Mouse (Mus musculus): ENCODE results near the gene Copa.
A peak's percentile ranks its signal among the peaks of the same experiment; 100 is the strongest.

Copa gene

DNA sequence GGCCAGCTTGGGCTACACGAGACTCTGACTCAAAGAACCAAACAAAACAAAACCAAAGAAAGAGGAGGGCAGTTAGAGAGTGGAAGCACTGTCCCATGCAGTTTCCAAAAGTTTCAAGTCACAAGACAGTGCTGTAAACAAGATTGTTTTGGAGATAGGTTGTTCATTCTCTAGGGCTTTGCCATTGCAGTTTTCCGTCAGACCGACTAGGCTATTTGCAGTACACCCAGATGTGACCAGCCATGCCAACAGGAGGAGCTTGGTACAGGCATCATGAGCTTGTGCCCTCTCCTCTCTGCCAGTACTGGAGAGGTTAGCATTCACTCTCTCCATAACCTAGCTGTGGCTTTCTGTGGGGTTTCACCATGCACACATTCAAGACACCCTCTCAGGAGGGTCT, 11.2 kb downstream of the Copa start:
- DNase-seq: no peak

DNA sequence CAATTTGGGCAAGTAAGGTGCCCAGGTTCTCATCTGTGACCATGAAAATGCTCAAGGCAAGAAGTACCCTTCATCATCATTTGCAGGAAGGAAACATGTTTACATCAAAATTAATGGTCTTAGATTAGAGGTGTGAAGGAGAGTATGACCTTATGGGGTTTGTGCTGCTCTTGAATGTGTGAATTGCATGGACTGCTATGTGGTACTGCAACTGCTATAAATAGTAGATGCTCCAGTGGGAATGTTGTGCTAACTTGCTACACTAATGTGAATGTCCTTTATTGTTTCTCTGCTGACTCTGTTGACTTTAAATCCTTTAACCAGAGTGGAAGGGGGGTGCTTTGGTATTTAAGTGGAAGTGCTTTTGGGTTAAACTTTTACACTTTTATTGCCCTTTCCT, 12.0 kb downstream of the Copa start:
- DNase-seq: no peak

DNA sequence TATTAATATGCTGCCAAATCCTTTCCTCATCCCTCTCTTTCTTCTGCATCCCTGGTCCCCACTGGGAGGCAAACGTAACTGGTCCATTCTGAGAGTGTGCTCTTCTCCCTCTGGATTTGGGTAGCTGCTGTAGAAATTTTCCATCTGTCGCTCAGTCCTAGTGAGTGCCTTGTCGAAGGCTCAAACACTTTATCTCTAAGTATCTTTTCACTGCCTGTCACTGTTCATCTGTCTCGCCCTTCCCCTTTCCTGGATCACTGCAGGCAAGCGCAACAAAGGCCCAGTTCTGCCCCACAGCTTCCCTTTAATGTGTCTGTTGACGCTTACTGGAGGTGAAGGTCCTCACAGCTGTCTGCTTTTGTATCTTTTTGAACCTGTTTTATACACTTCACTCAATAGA, 12.9 kb downstream of the Copa start:
- no peak for DNase-seq

DNA sequence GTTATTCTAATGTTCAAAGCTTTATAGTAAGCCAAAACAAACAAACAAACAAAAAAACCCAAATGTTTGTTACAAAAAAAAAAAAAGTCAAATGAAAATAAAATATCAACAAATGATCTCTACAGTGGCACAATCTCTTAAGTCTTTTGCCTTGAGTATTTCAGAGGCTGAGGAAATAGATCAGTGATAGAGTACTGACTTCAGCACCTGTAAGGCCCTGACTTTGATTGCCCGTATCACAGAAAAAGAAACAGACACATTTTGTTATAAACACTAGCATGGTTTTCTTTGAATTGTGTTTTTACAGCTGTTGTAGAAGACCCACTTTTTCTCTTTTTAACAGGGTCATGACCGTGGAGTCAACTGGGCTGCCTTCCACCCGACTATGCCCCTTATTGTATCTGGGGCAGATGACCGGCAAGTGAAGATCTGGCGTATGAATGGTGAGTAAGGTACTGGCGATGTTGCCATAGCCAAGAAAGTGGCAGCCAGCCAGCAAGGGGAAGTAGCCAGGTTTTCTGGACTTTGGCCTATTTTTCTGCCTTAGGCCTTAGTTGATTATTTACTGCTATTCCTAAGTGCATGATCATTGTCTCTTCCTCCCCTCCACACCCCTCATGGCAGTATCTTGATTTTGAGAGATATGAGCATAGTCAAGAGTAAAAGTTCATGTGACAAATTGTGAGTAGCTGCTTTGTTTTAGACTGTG, 17.1 kb downstream of the Copa start:
- peak; percentile 46 to 49 for DNase-seq

DNA sequence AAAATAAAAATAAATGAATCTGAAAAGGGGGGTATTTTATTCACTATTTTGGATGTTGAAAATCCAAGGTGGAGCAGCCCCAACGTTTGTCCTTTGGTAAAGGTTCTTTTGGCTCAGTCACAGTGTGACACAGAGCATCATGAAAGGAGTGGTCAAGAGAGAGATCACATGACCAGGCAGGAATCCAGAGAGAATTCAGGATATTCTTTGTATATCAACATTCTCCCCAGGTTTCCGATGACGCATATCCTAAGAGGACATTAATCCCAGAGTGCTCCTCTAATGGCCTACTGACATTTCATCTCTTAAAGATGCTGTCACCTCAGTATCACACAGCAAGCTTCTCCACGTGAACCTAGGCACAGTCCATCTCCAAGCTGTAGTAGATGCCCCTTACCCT, 21.3 kb downstream of the Copa start:
- no peak for DNase-seq

DNA sequence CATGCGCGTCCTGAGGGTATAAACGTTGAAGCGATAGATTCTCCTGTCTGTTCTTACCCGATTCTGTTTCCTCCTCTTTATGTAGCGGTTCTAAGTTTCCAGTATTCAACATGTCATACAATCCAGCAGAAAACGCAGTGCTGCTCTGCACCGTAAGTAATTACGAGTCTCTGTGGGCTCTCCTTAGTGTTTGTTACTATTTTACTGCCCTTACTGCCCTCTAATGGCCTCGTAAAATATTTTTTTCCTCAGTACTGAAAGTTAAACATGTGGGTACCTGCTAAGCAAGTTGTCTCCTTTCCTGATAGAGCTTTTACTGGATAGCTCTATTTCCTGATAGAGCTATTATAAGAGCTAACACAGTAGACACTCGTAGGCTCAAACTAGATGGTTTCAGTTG, 22.8 kb downstream of the Copa start:
- no peak for DNase-seq

DNA sequence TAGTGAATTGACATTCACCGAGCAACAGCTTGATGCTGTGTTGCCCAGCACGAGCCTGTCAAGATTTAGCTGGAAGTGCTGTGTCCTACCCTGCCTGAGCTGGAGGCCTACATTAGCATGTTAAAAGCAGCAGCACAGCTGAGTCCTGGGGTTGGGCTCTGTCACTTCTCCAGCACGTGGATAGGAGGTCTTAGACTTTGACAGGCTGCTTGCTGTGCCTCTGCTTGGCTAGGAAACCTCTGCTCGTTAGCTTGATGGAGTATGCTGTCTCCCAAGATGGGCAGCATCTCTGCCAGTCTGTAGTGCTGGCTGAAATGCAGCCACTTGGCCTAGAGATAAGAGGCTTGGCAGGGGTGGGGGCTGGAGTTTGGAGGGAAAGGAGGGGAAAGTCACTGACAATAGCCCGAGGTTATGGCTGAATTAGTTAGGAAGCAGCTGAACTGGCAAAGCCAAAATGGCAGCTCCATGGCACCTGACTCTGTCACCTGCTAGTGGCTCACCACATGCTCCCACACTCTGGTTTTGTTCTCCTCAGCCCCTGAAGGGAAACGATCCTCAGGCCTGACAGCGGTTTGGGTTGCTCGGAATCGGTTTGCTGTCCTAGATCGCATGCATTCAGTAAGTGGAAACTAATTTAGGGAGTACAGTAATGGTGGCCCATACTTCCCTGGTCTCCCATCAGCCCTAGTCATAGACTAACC, 25.6 kb downstream of the Copa start:
- no peak for DNase-seq

DNA sequence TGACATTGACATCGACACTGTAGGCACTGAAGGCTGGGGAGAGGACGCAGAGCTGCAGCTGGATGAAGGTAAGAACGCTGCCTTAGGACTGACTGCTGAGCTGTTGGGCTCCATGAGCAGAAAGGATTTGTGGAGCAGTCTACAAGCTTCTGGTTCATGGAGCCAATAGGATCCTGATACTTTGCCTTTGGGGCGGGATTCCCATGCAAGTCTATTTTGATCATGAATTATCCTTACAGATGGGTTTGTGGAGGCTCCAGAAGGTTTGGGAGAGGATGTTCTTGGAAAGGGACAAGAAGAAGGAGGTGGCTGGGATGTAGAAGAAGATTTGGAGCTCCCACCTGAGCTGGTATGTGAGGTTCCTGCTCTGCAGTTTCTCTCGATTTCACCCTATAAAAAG, 34.6 kb downstream of the Copa start:
- no peak for DNase-seq

DNA sequence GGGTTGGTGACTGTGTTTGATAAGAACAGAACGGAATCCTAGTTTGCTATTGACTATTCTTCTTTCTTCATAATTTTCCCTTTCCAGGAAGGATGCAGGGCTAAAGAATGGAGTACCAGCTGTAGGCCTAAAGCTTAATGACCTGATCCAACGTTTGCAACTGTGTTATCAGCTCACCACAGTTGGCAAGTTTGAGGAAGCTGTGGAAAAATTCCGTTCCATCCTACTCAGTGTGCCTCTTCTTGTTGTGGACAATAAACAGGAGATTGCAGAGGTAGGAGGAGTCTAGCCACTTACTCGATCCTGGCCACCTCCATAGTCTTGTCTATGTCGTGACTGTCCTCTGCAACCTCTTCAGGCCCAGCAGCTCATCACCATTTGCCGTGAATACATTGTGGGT, 36.8 kb downstream of the Copa start:
- no peak for DNase-seq

DNA sequence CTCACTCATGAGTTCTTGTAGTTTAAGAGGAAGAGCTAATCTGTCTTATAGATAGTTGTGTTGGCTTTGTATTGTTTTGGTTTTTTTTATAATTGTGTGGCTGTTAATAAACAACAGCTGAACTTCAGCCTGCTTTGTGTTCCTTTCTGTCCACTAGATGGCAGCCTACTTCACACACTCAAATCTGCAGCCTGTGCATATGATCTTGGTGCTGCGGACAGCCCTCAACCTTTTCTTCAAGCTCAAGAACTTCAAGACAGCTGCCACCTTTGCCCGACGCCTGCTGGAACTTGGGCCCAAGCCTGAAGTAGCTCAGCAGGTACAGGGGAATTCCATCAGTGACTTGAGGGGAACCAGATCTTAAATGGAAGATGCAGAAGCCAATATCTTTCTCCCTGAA, 37.4 kb downstream of the Copa start:
- DNase-seq: peak; percentile 51 to 59

DNA sequence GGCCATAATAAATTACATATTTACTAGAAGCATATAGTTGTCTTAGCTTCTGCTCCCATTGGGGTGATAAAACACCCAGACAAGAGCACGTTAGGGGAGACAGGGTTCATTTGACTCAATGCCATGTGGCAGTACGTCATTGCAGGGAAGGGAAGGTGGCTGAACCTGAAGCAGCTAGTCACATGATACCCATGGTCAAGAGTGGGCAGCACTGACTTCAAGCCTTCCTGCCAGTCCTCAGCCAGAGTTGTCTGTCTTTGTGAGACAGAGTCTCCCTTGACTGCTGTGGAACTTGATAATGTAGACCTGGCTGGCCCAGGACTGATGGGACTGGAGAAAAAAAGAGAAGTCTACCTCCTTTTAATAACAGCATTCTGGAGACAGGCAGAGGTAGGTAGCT, 40.3 kb downstream of the Copa start:
- DNase-seq: no peak

DNA sequence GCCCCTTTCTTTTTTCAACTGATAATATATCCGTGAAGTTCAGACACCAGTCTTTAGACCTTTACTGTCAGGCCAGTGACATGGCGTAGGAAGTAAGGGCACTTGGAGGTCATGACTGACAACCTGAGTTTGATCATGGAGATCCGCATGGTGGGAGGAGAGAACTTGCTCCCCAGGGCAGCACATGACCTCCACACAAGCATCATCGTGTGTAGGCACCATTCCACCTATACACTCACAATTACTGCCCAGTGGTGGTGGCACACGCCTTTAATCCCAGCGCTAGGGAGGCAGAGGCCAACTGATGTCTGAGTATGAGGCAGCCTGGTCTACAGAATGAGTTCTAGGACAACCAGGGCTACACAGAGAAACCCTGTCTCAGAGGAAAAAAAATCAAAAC, 42.2 kb downstream of the Copa start:
- DNase-seq: no peak

DNA sequence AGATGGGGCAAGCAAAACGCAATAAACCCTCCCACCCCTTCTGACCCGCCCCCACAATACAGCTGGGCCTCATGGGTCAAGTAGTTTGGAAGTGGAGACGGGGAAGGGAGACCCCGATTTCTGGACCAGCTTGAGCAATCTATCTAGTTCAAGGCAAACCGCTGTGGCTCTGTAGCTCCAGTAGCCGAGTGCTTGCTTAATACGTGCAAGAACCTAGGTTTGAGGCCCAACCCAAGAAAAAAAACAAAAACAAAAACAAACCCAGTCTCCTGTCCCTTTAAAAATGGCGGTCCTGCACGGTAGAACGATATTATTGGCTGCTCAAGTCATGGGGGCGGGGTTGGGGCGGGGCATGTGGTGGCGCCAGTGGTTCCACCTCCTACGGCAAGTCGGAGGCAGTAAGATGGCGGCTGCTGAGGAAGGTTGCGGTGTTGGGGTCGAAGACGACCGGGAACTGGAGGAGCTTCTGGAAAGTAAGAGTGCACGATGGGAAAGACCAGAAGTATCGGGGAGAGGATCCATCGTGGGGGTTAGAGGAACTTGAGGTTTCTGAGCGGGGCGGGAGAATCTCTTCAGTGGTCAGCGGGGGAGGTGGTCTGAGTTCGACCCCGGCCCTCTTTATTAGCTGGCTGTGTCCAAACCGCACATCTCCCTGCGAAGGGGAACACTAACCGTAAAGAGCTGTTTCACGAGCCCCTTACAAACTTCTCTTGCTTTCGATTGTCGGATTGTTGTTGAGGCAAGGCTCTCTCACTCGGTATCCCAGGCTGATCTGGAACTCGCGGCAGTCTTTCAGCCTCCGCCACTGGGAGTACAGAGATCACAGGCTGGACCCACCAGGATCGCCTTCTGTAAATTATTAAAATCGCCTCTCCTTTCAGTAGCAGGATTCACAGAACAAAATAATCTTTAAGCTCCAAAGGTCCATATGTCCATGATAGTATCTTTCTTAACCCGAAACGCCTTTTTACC, 44.3 kb downstream of the Copa start, which contains the start of gene Pex19:
Gene Pex19 (plus strand): TSS at position 380 of the 972 bp plus-strand sequence.
- DNase-seq: peak; percentile 83 to 84

DNA sequence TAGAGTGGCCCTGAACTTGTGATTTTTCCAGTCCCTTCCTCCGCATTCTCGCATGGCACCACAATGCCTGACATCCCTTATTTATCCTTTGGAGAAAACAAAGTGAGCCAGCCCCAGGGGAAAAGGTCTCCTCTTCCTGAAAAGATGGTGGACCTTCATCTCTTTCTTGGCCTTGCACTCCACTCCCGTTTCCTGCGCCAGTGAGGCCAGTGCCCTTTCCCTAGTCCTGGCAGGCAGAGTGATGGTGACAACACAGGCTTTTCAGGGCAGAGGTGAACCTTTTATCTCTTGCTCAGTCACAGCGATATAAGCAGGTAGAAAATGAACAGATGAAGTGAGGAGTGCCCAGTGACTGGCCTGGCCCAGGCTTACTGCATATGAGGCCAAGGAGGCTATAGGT, 45.2 kb downstream of the Copa start:
- DNase-seq: no peak

DNA sequence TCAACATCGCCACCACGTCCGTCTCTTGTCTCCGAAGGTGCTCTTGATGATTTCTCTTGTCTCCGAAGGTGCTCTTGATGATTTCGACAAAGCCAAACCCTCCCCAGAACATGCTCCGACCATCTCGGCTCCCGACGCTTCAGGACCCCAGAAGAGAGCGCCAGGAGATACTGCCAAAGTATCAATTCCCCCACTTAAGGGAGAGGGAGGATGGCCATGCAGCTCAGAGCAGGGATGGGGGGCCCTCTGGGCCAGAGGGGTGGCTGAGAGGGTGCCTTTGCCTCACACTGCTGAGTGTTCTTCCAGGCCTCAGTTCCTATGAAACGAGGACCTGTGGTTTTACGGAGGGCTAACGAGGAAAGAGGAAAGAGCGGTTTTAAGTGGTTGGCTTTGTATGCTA, 46.2 kb downstream of the Copa start:
- no peak for DNase-seq

DNA sequence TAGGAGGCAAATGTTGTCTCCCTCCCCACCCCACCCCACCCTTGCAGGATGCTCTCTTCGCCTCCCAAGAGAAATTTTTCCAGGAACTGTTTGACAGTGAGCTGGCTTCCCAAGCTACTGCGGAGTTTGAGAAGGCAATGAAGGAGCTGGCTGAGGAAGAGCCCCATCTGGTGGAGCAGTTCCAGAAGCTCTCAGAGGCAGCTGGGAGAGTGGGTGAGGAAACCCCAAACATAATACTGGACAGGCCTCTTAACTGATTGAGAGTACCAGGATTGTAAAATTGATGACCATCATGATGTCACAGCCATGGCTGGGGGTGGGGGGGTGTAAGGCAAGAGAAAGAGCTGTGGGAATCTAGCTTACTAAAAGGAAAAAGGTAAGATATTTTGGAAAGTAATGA, 46.8 kb downstream of the Copa start:
- DNase-seq: no peak

DNA sequence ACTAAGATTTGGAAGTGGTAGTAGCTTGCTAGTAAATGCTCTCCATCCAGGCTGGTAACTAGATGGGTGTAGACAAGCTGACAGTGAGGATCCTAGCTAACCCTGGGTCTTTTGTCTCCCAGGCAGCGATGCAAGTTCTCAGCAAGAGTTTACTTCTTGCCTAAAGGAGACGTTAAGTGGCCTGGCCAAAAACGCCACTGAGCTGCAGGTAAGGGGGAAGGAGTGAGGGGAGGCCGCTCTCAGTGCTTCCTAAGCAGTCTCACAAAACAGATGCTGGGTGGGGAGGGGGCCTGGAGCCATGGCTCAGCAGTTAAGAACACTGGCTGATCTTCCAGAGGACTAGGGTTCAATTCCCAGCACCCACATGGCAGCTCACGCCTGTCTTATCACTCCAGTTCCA, 47.5 kb downstream of the Copa start:
- no peak for DNase-seq

DNA sequence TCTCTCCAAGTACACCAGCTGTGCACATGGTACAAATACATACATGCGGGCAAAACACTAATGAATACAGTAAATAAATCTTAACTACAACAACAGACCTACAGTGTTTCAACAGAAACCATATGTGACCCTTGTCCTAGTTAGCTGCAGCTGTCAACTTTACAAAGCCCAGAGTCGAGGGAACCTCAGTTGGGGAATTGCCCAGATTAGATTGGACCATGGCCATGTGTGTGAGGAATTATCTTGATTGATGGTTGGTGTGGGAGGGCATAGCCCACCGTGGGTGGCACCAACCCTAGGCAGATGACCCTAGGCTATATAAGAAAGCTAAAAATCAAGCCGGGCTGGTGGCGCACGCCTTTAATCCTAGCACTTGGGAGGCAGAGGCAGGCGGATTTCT, 50.0 kb downstream of the Copa start:
- no peak for DNase-seq

DNA sequence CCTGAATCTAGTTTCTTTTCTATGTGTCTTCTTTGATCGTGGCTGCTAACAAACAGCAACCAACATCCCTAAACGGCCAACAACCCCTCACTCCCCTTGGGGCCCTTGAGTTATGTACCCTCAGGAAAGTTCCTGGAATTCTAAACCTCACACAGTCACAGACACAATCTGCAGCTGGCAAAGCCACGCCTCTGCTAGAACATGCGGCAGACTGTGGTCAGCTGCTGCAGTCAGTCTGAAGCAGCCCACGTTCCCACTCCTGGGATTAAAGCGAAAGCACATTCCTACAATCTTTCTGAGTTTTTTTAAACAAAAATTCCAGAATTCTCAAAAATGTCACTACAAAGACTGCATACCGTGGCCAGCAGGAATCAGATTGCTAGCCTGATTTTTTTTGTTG, 51.2 kb downstream of the Copa start:
- DNase-seq: no peak

DNA sequence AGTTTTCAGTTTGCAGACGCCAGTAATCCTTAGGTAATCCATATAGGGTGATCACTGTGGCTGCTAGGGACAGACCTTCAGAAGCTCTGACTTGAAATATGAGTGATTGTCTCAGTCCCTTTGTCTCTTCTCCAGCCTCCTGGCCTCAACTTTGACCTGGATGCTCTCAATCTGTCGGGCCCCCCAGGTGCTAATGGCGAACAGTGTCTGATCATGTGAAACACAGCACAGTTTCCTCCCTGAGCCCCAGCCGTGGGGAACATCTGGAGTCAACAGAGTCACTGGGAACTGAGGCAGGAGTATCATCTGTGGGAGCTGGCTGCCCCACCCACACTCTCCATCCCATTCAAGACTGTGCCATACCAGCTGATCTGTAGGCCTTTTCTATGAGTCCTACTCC, 51.7 kb downstream of the Copa start:
- no peak for DNase-seq

DNA sequence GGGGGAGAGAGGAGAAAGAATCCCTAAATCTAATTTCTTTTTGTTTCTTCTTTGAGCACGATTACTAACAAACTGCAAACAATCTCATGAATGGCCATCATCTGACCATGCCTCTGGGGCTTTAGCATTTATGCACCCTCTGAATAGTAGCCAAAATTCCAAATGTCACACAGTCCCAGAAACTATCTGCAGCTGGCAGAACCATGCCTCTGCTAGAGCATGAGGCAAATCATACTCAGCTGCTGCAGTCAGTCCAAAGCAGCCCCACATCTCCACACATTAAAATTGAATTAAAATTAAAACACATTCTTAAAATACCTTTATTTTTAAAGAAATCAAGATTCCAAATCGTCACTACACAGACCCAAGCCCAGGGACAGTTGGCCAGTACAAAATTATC, 57.8 kb downstream of the Copa start:
- DNase-seq: no peak

DNA sequence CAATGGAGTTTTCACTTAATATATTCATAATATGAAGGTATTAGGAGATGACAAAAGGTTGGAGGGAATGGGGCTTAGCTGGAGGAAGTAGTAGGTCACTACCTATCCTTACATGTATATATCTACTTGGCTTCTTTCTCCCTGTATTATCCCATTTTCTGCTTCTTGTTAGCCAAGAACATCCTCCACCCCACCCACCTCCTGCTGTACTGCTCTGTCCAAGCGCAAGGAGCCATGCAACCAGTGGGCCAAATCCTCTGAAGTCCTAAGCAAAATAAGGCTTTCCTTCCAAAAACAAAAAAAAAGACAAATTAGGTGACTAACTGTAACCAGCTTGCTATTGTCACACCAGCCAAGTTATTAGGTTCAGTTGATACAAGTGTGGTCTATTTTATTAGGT, 58.5 kb downstream of the Copa start:
- DNase-seq: no peak

DNA sequence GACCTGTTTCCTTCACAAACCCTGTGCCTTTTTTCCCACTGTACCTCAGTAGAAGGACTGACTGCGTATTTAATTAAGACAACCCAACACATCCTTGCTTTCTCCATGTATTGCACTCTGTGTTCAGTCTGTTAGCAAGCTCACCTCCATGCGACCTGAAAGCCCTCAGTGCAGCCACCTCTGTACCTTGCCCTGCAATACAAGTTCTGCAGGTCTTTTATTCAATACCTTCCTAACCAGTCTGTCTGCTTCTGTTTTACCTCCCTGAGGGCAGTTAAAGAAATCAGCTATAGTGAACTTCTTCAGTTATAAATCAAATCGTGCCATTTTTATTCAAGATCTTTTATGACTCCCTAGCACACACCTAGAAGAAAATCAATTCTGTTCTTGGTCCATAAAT, 59.2 kb downstream of the Copa start:
- no peak for DNase-seq

DNA sequence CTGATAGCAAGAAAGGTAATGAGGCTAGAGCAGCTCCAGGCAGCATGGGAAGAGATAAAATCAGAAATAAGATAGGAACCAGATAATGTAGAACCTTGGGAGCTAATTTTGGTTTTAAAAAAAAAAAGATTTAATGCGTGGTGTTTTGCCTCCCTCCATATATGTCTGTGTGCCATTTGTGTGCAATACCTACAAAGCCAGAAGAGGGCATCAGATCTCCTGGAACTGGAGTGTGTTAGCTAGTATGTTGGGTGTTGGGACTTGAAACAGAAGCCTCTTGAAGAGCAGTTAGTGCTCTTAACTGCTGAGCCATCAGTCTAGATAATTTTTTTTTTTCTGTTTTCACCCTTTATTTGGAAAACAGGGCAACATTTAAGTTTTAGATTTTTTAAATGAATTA, 61.2 kb downstream of the Copa start:
- peak; percentile 62 to 72 for DNase-seq

Data from cerebellum, adult 18-20 months (tissue).